Mouse (Mus musculus) bone marrow, adult 2 months (tissue): Measurements from ENCODE around the gene 4932438H23Rik.

Source experiments
- CTCF ChIP-seq: fragments of 200-500 bp; IDR thresholded peaks from 2 replicates; pipeline ENCODE4 v1.5.1; 2011; ENCODE audit warnings: low read length, control low read depth; ENCODE audit not compliant: control insufficient read depth, insufficient read depth
- POLR2A ChIP-seq: fragments of 200-500 bp; IDR thresholded peaks from 2 replicates; pipeline ENCODE4 v1.6.1; 2011; ENCODE audit warnings: low read depth, mild to moderate bottlenecking, control low read depth, low read length, borderline replicate concordance; ENCODE audit not compliant: control insufficient read depth

- TF ChIP-seq CTCF (no peak), POLR2A (no peak)
Measured at GRCm38 (mm10) chr16:91053599-91053998, 41.3 kb downstream of the 4932438H23Rik start.
